Mouse (Mus musculus) midbrain, embryonic 14.5 days (tissue): ENCODE data around the gene D5Ertd579e. TPM values are rescaled to one million over a fixed set of nuclear protein-coding genes. Genes with fewer than 3 reads are reported as not detected.
"Not testable (repeated sequence)": the region's sequence is repeated elsewhere in the genome, so short reads cannot be mapped to it uniquely, and the experiment has no call there.

Experiments used
- ATAC-seq: fragments of 200-750 bp; cut with Nextera tagmentation; 2 replicates; pipeline ENCODE4 v1.8.0; 2017; ENCODE audit warnings: moderate number of reproducible peaks, moderate library complexity; ENCODE audit not compliant: low FRiP score, low TSS enrichment
- DNase-seq: peaks from one replicate; pipeline ENCODE4 v3.0.0-alpha.2; 2015
- H3K27ac ChIP-seq: fragments of 300-500 bp; sonication (generic); replicated peaks from 2 replicates; pipeline ENCODE4 v1.5.1; 2014; ENCODE audit warnings: mild to moderate bottlenecking, low read depth, low read length, moderate library complexity
- H3K27me3 ChIP-seq: fragments of 300-500 bp; sonication (generic); 2 replicates; pipeline ENCODE4 v1.6.1; 2014; ENCODE audit warnings: low read length, control low read depth, mixed read lengths; ENCODE audit not compliant: control insufficient read depth, insufficient read depth
- H3K36me3 ChIP-seq: fragments of 300-500 bp; sonication (generic); 2 replicates; pipeline ENCODE4 v1.6.1; 2014; ENCODE audit warnings: low read length, control low read depth; ENCODE audit not compliant: control insufficient read depth, insufficient read depth
- H3K4me1 ChIP-seq: fragments of 300-500 bp; sonication (generic); 2 replicates; pipeline ENCODE4 v1.6.1; 2014; ENCODE audit warnings: mild to moderate bottlenecking, antibody characterized with exemption, low read length, control low read depth; ENCODE audit not compliant: control insufficient read depth, insufficient read depth
- H3K4me2 ChIP-seq: fragments of 300-500 bp; sonication (generic); 2 replicates; pipeline ENCODE4 v1.6.1; 2014; ENCODE audit warnings: mild to moderate bottlenecking, low read length, moderate library complexity
- H3K4me3 ChIP-seq: fragments of 300-500 bp; sonication (generic); replicated peaks from 2 replicates; pipeline ENCODE4 v1.5.1; 2014; ENCODE audit warnings: low read depth, low read length
- H3K9ac ChIP-seq: fragments of 300-500 bp; sonication (generic); replicated peaks from 2 replicates; pipeline ENCODE4 v1.6.1; 2014; ENCODE audit warnings: mild to moderate bottlenecking, low read length, moderate library complexity
- H3K9me3 ChIP-seq: fragments of 300-500 bp; sonication (generic); 2 replicates; pipeline ENCODE4 v1.6.1; 2016; ENCODE audit warnings: low read length, control low read depth, mixed read lengths; ENCODE audit not compliant: control insufficient read depth
- WGBS: fragments of 180-500 bp; shearing (Covaris S2); extraction: QIAGEN DNeasy Blood & Tissue Kit; methylation state at CpG from one replicate; pipeline ENCODE4 v1.1.7; 2014; 5-methylcytosine and 5-hydroxymethylcytosine counted together
- polyA plus RNA-seq: library from polyadenylated mRNA; unstranded; fragments of >200 nt; fragmentation: Nextera tagmentation; extraction: Ambion mirVana; gene quantifications from 2 replicates; pipeline ENCODE4 v1.2.1, GENCODE M21; 2014

Gene D5Ertd579e
- polyA plus RNA-seq, 1 experiment from 2014 or later: 53.7 TPM

DNA sequence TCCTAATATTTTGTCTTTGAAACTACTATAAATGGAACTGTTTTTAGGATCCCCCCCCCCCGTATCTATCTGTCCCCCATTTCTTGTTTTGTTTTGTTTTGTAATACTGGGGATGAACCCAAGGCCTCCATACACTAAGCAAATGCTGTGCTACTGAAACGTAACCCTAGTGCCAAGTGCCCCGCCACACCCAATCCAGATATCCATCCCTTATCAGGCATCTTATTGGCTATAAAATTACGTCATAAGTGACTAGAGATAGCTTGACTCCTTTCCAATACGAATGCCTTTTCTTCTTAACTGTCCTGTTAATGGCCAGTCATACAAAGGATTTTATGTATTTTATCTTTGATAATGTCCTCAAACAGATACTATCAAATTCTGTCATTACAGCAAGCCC lies 28.7 kb downstream of the D5Ertd579e start:
- ATAC-seq (no peak), DNase-seq (no peak)
- no peak overlapping the region for H3K9ac ChIP-seq
- no peak overlapping the region for H3K27ac ChIP-seq
- no peak overlapping the region for H3K4me2 ChIP-seq
- no peaks in the 10 kb centered on the region for H3K4me1 ChIP-seq
- H3K36me3 ChIP-seq: peaks cover 27% of the 10 kb centered on the region
- H3K9me3 ChIP-seq: no peaks in the 10 kb centered on the region
- 97% methylated on average over 5 of the region's 5 CpGs for WGBS
- H3K4me3 ChIP-seq: no peak overlapping the region
- no peaks in the 10 kb centered on the region for H3K27me3 ChIP-seq

DNA sequence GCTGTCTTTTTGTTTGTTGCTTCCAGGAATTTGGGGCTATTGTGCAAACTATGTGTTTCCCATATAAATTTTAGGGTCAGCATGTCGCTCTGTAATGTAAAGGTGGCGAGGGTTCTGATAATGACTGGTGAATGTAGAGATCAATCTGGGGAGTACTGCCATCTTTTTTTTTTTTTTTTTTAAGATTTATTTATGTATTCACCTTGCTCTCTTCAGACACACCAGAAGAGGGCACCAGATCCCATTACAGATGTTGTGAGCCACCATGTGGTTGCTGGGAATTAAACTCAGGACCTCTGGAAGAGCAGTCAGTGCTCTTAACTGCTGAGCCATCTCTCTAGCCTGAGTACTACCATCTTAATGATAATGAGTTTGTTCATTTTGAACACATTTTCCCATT lies 29.1 kb downstream of the D5Ertd579e start:
- not testable (repeated sequence) for H3K27me3 ChIP-seq, H3K9ac ChIP-seq, H3K4me1 ChIP-seq, H3K4me3 ChIP-seq, ATAC-seq, H3K9me3 ChIP-seq, H3K4me2 ChIP-seq, DNase-seq, H3K27ac ChIP-seq
- peaks cover 24% of the 10 kb centered on the region for H3K36me3 ChIP-seq
- WGBS: 98% methylated on average over 2 of the region's 2 CpGs

DNA sequence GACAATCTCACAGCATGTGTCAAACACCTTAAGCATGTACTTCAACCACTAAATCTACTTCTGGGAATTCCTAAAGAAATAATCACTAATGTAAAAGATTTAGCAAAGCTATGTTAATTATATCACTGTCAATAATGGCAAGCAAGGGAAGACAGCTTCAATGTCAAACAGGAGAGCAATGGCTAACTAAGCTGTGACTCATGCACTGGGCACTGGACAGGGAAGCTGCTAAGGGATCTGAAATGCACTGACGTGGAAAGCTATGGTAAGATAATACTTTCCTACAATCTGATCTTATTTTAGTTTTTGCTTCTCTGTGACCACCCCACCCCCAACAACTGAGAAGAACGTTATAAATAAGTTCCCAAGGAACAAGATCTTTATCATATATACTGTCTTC lies 32.5 kb downstream of the D5Ertd579e start:
- Histone ChIP-seq H3K4me3 (no peak overlapping the region), H3K4me2 (no peak overlapping the region), H3K9ac (no peak overlapping the region), H3K9me3 (no peaks in the 10 kb centered on the region), H3K27me3 (no peaks in the 10 kb centered on the region), H3K4me1 (no peaks in the 10 kb centered on the region), H3K36me3 (peaks cover 8% of the 10 kb centered on the region), H3K27ac (no peak overlapping the region)
- DNase-seq: no peak
- whole genome bisulfite sequencing: 86% methylated on average over 2 of the region's 2 CpGs
- ATAC-seq: no peak

DNA sequence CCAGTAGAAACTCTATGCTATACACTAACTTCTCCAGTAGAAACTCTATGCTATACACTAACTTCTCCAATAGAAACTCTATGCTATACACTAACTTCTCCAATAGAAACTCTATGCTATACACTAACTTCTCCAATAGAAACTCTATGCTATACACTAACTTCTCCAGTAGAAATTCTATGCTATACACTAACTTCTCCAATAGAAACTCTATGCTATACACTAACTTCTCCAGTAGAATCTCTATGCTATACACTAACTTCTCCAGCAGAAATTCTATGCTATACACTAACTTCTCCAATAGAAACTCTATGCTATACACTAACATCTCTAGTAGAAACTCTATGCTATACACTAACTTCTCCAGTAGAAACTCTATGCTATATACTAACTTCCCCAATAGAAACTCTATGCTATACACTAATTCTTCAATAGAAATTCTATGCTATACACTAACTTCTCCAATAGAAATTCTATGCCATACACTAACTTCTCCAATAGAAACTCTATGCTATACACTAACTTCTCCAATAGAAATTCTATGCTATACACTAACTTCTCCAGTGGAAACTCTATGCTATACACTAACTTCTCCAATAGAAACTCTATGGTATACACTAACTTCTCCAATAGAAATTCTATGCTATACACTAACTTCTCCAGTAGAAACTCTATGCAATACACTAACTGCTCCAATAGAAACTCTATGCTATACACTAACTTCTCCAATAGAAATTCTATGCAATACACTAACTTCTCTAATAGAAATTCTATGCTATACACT lies 34.7 kb downstream of the D5Ertd579e start:
- not testable (repeated sequence) for H3K4me2 ChIP-seq, H3K4me1 ChIP-seq, H3K9ac ChIP-seq, ATAC-seq, H3K4me3 ChIP-seq, H3K36me3 ChIP-seq, H3K9me3 ChIP-seq, H3K27ac ChIP-seq, H3K27me3 ChIP-seq
- peak; percentile 32 for DNase-seq

DNA sequence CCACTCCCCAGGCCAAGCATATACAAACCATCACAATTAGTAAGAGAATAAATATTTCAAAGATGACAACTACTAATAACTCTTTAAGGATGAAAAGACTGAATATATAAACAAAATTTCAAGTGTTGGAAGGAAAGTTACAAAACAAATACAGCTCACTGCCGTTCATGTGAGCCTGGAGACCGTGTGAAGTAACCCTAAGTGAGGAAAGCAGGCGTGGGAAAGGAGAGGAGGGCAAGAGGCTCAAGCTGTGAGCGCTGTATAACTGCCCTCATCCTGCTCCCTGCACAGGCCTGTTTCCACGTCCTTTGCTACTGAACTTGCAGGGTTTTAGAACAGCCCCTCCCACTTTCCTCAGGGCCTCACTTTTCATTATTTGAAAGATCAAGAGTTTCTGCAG lies 70.2 kb downstream of the D5Ertd579e start:
- Histone ChIP-seq H3K4me2 (no peak overlapping the region), H3K36me3 (peaks cover 17% of the 10 kb centered on the region), H3K4me1 (no peaks in the 10 kb centered on the region), H3K9ac (no peak overlapping the region), H3K27ac (no peak overlapping the region), H3K9me3 (no peaks in the 10 kb centered on the region), H3K4me3 (no peak overlapping the region), H3K27me3 (no peaks in the 10 kb centered on the region)
- 82% methylated on average over 5 of the region's 5 CpGs for WGBS
- no peak for DNase-seq
- no peak for ATAC-seq

DNA sequence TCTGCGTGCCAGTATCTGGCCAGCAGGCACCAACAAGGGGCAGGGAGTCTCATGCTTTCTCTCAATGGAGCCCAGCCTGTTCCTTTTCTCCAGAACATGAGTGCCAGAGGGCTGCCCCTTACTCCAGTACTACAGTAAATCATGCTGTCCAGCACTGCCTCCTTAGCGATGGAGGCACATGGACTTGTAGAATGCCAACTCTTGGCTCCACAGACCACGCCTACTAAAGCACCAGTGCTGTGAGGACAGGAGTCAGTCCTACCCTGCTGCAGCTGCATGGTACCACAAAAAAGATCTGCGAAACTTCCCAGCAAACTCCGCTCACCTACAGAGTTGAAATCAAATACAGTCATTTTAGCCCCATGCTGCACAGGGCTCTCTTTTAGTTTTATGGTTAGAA lies 72.2 kb downstream of the D5Ertd579e start:
- Histone ChIP-seq H3K4me3 (no peak overlapping the region), H3K4me1 (no peaks in the 10 kb centered on the region), H3K27me3 (no peaks in the 10 kb centered on the region), H3K4me2 (no peak overlapping the region), H3K9ac (no peak overlapping the region), H3K27ac (no peak overlapping the region), H3K9me3 (no peaks in the 10 kb centered on the region), H3K36me3 (peaks cover 7% of the 10 kb centered on the region; the same call in 1 of the 2 replicates)
- ATAC-seq (no peak), DNase-seq (no peak)
- WGBS: 94% methylated on average over 5 of the region's 5 CpGs

DNA sequence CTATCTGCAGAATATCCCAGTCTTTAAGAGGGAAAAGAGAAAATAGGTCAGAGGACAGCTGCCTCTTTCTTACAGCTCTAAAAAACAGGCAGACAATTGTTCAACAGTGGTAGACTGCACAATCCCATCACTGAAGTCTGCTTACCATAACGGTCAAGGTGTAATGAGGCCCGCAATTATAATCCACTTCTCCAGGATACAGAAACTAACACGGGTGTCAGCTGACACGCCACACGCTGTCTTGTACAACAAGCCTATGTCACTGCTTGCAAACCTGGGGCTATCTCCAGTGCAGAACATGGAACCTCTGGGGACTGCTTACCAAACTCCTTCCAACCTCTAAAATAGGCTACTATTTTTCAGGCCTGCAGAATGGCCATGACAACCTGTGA lies 74.8 kb downstream of the D5Ertd579e start:
- Histone ChIP-seq H3K4me3 (no peak overlapping the region), H3K36me3 (peaks cover 23% of the 10 kb centered on the region), H3K27me3 (no peaks in the 10 kb centered on the region), H3K27ac (no peak overlapping the region), H3K9me3 (no peaks in the 10 kb centered on the region), H3K4me1 (no peaks in the 10 kb centered on the region), H3K9ac (no peak overlapping the region), H3K4me2 (no peak overlapping the region)
- 87% methylated on average over 5 of the region's 5 CpGs for WGBS
- no peak for ATAC-seq
- no peak for DNase-seq

DNA sequence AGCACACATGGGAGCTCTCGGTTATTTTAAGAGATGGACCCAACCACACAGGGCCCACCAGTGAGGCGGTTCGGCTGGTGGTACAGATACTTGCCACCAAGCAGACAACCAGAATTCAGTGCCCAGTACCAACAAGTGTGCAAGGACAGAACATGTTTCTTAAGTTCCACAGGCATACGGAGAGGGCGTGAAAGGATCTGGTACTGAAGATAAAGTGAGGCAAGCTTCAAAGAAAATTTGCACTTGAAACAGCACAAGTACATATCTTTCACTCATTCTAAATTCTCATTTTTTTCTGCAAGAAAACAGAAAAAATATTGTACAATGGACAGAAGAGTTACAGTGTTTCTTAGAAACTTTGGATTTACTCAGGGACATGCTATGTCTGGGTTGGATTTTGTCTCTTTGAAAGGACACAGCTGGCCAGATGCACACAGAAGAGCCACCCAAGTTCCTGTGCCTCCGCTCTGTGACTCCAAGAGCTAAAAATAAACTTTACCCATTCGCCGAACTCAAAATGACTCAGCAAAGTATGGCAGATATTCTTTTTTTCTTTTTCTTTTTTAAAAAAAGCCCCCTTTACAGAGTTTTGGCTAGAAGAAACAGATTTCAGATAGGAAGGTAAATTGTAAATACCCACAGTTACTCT lies 75.3 kb downstream of the D5Ertd579e start:
- 90% methylated on average over 8 of the region's 8 CpGs for WGBS
- Histone ChIP-seq H3K4me3 (no peak overlapping the region), H3K9me3 (no peaks in the 10 kb centered on the region), H3K36me3 (peaks cover 28% of the 10 kb centered on the region), H3K4me1 (no peaks in the 10 kb centered on the region), H3K4me2 (no peak overlapping the region), H3K9ac (no peak overlapping the region), H3K27me3 (no peaks in the 10 kb centered on the region), H3K27ac (no peak overlapping the region)
- DNase-seq (no peak), ATAC-seq (no peak)

DNA sequence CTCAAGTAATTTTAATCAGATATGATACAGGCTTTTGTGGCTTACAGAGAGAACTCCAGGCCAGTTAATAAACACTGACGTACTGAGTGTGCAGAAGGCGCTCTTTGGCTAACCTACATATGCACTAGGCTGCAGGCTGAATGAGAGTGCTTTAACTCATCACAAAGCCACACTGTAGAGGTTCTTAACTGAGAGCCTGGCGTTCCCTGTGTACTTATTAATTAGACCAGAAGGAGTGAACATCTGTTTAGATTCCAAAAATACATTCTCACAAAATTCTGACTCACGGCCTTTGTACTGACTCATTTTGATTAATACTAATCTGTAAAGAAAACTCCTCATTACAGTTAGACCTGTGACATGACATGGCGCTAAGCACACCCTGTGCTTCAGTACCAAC lies 76.9 kb downstream of the D5Ertd579e start:
- WGBS: 90% methylated on average over 5 of the region's 5 CpGs
- Histone ChIP-seq H3K4me3 (no peak overlapping the region), H3K4me2 (no peak overlapping the region), H3K27me3 (no peaks in the 10 kb centered on the region), H3K36me3 (peaks cover 45% of the 10 kb centered on the region), H3K9me3 (no peaks in the 10 kb centered on the region), H3K27ac (no peak overlapping the region), H3K4me1 (no peaks in the 10 kb centered on the region), H3K9ac (no peak overlapping the region)
- DNase-seq: no peak
- no peak for ATAC-seq
